Mouse (Mus musculus): ENCODE measurements around the gene Gm1123.

Gm1123 gene

DNA sequence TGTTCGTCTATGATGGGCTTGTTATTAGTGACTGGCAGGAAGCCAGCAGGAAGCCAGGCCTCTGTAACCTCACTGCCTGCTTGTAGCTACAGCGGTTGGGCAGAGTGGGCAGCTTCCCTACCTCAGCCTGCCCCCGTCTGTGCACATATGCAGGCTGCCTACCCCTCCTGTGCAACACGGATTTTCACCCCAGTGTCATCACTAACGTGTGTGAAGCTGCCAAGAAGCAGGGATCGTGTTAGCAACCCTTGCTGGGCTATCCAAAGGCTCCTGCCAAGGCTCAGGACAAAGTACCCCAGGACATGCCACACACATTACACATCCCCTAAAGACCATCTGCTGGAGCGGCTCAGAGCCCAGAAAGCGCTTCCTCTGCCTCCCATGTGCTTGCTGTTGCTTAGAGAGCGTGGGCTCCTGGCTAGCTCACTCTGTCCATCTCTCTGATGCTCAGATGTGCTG is 35.6 kb downstream of the Gm1123 start:
- DNase-seq: no peak

DNA sequence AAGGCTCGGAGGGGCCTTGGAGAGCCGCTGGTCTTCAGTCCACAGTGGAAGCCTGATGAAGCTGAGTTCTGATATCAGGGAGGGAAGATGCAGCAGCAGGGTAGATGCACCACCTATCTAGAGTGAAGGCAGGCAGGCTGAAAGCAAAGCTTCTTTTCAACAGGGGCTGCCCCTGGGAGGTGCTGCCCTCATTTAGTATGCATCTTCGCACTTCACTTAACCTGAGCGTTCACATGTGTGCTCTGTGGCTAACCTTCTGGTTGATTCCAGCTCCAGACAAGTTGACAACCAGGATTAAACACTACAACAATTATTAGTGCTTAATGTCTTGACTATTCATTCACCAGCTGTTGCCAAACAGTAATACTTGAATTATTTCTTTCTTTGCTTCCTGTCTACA is 41.4 kb downstream of the Gm1123 start:
- no peak for DNase-seq

DNA sequence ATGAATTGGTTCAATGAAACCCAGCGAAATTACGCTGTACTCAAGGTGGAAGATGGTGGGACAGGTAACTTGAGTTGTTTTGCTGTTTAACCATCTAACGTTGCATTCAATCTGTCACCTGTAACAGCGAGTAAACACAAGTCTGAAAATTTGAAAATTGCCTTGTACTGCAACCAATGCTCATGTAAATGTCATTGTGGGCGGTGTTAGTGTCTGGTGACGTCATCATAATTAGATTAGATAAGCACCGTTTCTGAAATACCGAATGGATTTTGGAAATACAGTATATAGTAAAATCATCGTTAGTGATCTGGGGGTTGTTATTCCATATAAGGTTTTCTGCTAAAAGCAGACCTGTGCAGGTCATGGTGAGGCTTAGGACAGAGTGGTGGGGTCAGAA is 48.4 kb downstream of the Gm1123 start:
- peak; percentile 11 for DNase-seq

DNA sequence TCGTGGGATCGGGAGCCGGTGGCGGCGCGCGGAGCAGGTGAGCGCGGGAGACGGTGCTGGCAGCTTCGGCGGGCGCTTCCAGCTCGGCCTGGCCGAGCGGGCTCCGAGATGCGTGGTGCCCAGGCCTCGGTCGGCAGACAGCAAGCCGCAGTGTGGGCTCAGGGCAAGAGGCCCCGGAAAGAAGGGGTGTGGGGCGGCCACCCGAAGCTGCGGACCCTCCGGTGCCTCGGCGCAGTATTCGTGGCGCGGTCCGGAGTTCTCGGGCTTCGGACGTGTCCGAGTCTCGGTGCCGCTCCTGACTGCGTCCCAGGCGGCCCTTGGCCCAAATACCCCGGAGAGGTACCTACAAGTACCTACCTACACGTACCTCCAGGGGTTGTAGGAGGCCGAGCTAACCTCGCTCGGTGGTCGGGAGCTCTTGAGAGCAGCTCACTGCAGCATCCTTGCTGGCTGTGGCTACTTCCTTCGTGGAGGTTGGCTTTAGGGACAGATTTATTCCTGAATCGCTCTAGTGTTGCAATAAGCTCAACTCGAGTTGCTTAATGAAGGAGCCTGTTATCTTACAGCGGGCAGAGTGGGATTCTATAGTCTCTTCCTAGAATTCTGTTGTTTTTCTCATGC is 48.9 kb downstream of the Gm1123 start:
- peak; percentile 11 for DNase-seq

DNA sequence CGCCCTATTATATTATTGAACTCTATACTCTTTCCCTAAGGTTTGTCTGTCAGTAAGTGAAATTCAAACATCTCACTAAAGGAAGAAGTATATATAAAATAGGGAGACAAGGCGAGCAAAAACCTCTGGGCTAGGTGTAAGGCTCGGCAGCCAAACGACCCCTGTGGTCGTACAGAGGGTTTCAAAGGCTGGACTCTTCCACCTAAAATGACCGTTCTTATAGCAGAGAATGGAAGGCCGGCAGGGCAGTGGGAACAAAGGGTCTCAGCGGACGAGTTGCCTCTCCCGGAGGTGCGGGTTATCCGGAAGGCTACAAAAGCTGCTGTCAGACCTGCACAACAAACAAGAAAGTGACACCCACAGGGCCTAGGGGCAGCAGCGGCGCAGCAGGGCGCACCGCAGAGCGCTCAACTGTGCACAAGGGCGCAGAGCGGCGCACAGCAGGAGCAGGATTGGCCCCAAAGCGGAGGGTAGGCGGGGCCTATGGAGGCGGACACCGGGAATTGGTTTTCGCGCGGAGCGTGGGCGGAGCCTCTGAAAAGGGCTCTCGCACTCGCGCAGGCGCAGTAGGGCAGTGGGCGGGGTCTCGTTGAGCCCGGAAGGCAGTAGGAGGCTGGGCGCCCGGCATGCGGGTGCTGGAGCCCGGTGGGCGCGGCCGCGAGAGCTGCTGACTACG is 49.6 kb downstream of the Gm1123 start, which contains the start of gene Faim:
Gene Faim (plus strand): TSS at position 574 of the 676 bp plus-strand sequence.
- DNase-seq: peak; percentile 100

DNA sequence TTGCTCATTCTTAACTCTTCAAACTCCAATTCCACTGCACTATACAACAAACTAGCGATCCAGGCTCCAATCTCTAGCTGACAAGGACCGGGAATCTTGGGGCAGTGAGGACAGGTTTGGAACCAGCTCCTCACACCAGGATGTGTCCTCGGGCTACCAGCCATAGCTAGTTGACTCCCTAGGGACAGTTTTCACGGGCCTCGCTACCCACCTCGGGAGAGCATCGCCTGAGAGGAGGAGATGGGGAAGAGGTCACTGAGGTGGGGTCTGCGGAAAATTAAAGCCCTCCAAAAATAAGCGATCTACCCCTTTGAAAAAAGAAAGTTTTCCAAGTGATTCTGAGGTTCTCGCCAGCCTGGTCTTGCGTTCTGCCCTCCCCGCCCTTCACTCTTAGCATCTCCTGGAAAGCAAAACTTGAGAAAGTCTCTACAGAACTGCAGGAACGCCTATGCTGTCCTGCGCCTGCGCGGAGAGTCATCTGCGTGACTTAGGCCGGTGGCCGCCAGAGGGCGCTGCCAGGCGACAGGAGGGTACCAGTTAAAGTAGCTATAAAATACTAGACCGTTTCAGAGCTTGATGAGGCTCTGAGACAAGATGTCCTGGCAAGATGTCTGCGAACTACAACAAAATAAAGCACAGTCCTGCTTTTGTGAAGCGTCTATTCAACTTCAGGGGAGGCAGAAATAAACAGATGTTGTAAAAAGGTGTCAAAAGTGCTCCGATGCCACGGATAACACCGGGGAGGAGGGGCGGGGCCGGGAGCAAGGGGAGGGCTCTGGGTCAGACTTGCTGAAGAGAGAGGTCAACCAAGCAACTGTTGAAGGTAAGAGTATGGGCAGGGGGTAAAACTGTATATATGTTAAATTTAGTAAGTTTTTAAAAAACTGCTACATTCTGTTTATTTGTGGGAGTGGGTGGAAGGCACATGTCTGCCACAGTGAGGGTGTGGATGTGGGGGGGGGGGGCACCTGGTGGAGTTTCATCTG is 55.8 kb downstream of the Gm1123 start:
- DNase-seq: peak; percentile 93

DNA sequence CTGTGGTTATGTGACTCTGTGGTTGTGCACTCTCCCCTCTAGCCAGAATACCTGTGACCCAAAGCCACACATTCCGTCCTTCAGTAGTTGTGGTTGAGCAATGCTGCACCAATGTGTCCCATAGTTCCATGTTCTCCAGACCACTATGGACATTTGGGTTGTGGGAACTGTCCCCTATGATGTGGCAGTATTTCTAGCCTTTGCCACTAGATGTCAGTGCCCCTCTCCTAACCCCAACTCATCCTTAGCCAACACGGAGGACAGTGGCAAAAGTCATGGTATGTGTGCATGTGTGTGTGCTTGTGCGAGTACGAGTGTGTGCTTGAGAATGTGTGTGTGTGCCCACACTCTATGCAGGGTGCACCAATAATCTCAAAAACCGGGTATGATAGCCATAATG is 59.0 kb downstream of the Gm1123 start:
- no peak for DNase-seq

DNA sequence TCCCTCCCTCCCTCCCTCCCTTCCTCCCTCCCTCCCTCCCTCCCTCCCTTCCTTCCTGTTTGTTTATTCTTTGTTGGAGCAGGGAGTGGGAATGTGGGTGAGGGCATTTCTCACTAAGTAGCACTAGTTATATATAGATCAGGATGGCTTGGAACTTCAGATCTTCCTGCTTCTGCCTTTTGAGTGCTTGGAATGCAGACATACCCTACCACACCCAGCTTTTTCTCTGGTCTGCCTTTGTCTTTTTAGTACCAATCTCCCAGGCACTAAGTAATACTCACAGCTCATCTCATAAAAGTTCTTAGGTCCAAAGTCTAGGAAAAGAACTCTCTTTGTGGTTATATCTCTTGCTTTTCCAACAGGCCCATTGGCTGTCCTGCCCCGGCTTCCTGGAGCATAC is 59.4 kb downstream of the Gm1123 start:
- DNase-seq: no peak

DNA sequence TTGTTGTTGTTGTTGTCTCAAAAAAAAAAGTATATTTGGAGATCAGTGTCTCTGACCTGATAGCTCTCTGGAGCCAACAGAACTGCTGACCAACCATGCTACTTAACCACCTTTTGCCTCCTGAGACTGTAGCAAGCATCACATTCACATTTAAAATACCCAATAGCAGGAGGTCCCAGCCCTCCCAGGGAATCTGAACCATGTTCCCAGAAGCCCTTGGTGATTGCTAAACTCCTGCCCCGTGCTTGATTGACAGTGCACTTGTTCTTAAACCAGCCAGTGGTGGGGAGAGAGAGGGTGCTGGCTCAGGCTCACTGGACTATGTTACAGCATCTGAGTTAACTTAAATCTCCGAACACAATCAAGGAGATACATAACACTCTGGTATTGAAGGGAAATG is 60.6 kb downstream of the Gm1123 start:
- no peak for DNase-seq

DNA sequence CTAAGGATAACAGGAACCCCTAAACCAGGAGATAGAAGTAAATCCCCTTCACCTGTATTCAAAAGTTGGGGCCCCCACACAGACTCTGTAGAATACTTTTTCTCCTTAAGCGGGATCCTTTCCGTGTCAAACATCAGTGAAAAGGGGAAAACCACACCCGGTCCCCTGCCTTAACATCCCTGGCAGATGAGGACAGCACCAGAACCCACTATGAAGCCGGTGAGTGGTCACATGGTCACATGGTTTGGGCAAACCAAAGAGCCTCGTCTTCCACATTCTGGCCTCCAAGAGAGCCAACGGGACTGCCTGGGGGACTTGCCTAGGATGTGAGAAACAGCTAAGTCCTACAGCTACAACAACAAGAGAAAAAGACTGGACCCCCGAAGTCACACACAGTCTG is 62.0 kb downstream of the Gm1123 start:
- no peak for DNase-seq

DNA sequence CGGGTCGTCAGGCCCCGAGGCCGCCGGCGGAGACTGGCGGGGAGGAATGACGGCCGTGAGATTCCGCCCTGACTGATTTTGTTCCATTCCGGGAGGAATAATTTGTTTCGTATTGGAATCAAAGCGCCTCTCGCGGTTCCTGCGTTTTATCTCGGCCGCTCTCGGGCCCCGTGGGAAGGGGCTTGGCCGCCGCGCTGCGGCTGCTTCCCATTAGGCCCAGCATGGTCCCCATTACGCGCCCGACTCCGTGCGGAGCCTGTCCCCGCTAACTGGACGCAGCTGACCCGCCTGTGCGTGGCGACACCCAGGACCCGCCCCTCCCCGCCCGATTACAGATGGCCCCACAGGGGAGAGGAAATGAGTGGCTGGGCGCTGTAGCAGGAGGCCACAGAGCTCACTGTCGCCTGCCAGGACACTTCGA is 62.4 kb downstream of the Gm1123 start:
- no peak for DNase-seq

DNA sequence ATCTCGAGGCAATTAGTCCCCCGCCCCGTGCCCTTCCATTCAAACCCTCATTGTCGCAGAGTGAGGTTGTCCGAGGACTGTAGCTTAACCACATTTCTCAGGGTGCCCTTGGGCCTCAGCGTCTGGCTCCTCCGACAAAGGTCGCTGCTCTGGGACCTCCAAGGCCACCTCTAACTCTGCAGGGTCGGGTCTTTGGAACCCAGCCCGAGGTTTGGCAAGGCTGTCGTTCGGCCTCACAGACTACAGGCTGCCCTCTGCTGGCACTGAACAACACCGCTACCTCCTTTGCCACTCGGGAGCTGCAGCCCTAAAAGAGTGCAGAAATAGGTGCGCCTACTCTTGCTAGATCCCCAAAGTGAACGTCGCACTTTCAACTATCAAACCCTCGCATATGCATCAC is 70.4 kb downstream of the Gm1123 start:
- DNase-seq: peak; percentile 26

DNA sequence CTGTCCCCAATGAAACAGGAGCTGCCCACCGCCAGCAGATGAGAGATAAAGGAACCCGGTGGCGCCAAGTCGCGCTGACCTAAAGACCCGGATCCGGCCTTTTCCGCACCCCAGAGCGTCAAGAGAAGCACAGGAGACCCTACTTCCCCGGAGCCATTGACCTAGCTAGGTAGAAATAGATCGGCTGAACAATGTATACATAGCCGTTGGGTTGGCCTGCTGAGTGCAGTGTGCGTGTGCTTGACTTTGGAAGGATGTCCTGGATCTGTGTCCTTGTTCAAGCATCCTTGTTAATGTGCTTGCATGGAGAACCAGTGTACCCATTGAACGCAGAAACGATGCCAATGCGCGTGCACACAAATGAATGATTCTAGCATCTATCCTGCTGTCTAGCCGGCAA is 71.9 kb downstream of the Gm1123 start:
- DNase-seq: no peak

DNA sequence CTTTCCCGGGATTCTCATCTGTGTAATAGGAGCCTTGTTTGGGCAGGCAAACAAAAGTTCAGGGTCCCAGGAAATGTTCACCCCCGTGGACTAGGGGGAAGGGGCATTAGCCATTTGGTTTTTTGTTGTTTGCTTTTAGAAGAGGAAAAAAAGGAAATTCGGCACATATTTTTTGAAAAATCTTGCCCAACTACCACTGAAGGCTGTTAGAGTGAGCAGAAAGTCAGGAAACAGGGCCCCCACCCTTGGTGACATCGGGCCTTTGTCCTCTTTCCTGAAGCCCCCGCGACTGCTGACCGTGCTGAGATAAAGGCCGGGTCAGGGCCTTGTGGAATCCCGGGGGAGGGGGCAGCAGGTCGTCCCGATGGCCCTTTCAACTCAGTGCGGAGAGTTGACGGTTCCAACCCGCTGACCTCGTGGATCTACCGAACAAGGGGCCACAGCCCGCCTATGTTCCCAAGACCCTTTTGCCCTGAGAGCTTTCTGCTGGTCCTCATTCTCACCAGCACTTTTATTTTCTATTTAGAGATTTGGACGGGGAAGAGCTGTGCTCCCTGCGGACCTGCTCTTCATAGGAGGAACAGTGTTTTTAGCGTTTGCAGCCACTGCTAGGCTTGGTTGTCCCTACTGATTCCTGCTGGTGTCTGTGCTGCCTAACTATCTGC is 72.9 kb downstream of the Gm1123 start:
- no peak for DNase-seq

DNA sequence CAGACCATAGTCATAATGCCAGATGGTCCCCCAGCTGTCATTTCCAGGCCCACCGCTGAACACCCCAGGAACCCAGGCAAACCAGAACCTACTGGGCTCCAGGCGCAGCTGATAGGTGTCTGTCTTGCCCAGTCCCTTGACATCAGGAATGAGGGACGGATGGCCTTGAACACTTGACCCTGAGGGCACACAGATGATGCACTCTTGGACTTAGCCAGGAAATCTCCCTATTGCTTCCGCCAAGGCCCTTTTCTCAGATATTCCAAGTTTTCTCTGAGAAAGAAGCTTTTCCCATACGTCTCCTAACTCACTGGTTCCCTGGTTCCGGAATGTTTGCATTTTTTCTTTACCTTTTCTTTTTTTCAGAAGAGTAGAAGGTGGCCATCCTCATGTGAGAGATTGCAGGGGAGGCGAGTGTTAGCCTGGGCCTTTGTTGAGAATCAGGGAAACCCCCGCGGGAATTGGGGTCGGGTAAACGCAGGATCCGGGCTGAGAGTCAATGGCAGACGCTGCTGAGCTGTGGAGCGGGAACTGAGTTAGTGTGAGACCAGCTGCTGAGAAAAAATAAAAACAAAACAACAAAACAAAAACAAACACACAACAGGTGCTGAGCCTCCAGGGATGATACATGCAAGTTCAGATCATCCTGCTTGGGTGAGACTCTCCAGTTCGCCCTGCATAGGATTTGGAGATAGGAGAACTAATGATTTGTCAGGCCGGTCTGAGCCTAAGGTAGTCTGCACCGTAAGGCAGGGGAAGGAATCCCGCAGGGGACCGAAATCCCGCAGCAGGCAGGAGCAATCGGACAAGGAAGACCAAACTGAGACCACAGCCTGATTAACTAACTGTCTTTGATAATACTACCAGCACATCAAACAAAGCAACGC is 73.7 kb downstream of the Gm1123 start:
- no peak for DNase-seq

DNA sequence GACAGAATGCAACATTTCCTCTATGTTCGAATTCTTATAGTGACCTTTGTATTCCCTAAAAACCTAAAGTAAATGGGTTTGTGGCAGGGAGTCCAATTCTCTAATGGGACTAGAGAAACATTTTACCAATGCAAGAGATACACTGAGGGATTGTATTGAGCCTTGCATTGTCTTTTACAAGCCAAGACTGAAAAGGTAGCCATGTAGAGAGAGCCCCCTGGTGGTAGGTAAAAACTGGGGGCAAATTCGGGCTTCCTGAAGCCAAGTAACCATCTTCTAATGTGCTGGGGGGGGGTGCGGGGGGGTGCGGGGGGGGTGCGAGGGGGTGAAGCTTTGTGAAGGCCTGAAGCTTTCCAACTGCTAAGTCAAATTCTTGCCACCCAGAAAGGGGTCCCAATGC is 75.2 kb downstream of the Gm1123 start:
- no peak for DNase-seq

DNA sequence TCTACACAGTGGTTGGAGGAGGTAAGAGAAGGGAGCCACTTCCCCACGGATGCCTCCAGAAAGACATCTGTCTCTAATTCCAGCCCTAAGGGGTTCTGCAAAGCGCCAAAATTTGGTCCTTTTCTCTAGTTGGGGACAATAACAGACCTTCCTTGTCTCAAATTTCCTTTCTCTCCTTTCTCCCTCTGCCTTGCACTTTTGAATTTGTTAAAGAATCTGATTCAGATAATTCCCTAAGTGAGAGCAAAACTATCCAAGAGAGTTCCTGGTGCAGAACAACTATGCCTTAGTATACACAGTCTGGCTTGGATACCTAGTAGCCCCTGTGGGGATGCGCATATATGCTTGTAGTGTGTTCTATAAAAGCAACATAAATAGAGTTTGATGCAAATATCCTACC is 75.7 kb downstream of the Gm1123 start:
- no peak for DNase-seq

DNA sequence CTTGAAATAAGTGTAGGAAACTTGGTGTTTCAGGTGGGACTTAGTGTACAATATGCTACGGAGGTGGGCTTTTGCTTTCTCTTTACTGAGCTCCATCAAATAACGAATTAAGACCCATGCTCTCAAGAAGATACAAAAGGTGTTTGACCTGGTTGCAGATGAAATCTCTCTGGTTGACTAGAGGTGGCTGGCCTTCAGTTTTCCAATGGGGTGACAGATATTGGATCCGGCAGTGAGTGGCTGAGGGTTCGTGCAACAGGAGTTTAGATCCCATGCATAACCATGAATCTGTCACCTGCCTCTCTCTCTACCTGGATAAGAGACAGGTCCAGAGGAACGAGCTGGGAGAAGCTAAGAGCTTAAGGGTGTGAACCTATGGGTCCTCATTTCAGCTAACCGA is 76.9 kb downstream of the Gm1123 start:
- no peak for DNase-seq

DNA sequence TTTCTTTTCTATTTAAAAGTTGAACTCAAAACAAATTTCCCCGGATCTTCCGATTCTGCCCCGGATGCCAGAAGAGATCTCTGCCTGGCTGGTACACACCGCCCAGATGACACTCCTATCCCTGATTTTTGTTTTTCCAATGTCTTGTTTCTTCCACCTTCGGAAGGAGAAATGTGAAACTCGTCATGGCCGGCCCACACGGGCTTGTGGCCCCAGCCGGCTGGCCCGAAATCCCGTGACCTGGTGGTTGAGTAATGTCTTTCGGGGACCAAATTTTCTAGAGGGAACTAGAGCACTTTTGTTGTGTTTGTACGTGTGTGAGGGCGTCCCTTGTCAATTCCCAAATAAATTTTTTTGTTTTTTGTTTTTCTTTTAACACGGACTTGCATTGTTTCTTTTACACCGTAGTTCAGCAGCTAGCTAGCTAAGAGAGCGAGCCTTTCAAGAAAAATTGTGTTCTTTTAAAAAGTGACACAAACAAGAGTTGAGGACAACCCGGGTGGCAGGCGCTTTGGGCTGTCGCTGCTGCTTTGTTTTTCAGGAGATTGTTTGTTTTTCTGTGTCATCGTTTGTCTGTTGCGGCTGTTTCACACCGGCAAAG is 77.7 kb downstream of the Gm1123 start:
- peak; percentile 24 for DNase-seq
